Mouse (Mus musculus) thymus, adult 2 months (tissue): ENCODE measurements around the gene Plcd3.

Experiments used
- CTCF ChIP-seq: fragments of 200-500 bp; IDR thresholded peaks from 2 replicates; pipeline ENCODE4 v1.5.1; 2012; ENCODE audit warnings: mild to moderate bottlenecking, control low read depth, low read length, moderate library complexity, borderline replicate concordance; ENCODE audit not compliant: control insufficient read depth, poor library complexity, insufficient read depth; ENCODE audit errors: extremely low read depth
- POLR2A ChIP-seq: fragments of 200-500 bp; IDR thresholded peaks from 2 replicates; pipeline ENCODE4 v1.6.1; 2012; ENCODE audit warnings: mild to moderate bottlenecking, low read length, control low read depth, moderate library complexity; ENCODE audit not compliant: control insufficient read depth, poor library complexity, insufficient read depth; ENCODE audit errors: extremely low read depth

DNA sequence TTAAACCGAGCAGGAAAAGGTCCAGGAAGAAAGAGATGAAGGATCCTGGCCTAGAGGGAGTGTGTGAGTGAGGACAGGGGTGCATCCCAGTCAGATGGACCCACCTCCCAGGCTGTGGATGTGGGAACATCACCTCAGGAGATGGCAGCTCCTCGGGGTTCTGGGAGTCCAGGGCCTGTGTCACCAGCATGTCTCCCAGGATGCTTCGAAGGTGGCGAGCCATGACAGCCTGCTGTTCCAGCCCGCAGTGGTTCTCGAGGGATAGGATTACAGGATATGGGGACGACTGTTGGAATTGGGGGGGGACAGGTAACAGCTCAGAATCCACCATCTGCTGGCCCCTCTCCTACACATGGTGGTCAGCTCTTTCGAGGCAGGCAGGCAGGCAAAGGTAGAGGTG is 24.9 kb downstream of the Plcd3 start:
- TF ChIP-seq CTCF (no peak), POLR2A (no peak)
